Mouse (Mus musculus) stomach, embryonic 14.5 days (tissue): Measurements from ENCODE around the gene Lrpap1. TPM values are rescaled to one million over a fixed set of nuclear protein-coding genes. Genes with fewer than 3 reads are reported as not detected.

Source experiments
- ATAC-seq: fragments of 200-750 bp; cut with Nextera tagmentation; 2 replicates; pipeline ENCODE4 v1.8.0; 2017; ENCODE audit warnings: low read depth, moderate TSS enrichment; ENCODE audit not compliant: insufficient number of reproducible peaks, insufficient read depth, low FRiP score
- H3K27ac ChIP-seq: fragments of 300-500 bp; sonication (generic); 2 replicates; pipeline ENCODE4 v1.5.1; 2014; ENCODE audit warnings: mild to moderate bottlenecking, low read length, moderate library complexity, mixed read lengths
- H3K27me3 ChIP-seq: fragments of 300-500 bp; sonication (generic); 2 replicates; pipeline ENCODE4 v1.6.1; 2014; ENCODE audit warnings: low read length, control low read depth, mixed read lengths; ENCODE audit not compliant: control insufficient read depth, insufficient read depth
- H3K36me3 ChIP-seq: fragments of 300-500 bp; sonication (generic); 2 replicates; pipeline ENCODE4 v1.6.1; 2014; ENCODE audit warnings: mild to moderate bottlenecking, control low read depth, low read length, moderate library complexity, mixed read lengths; ENCODE audit not compliant: control insufficient read depth, insufficient read depth
- H3K4me1 ChIP-seq: fragments of 300-500 bp; sonication (generic); 2 replicates; pipeline ENCODE4 v1.6.1; 2014; ENCODE audit warnings: low read length, control low read depth, mixed read lengths; ENCODE audit not compliant: control insufficient read depth, insufficient read depth
- H3K4me2 ChIP-seq: fragments of 300-500 bp; sonication (generic); replicated peaks from 2 replicates; pipeline ENCODE4 v1.6.1; 2014; ENCODE audit warnings: low read depth, low read length, control low read depth
- H3K4me3 ChIP-seq: fragments of 300-500 bp; sonication (generic); 2 replicates; pipeline ENCODE4 v1.5.1; 2014; ENCODE audit warnings: low read depth, low read length, control low read depth
- H3K9ac ChIP-seq: fragments of 300-500 bp; sonication (generic); replicated peaks from 2 replicates; pipeline ENCODE4 v1.6.1; 2014; ENCODE audit warnings: low read depth, mild to moderate bottlenecking, control low read depth, low read length, moderate library complexity, mixed read lengths
- H3K9me3 ChIP-seq: fragments of 300-500 bp; sonication (generic); 2 replicates; pipeline ENCODE4 v1.6.1; 2016; ENCODE audit warnings: low read depth, low read length, control low read depth; ENCODE audit not compliant: control insufficient read depth
- WGBS: fragments of 180-500 bp; shearing (Covaris S2); extraction: QIAGEN DNeasy Blood & Tissue Kit; methylation state at CpG from one replicate; pipeline ENCODE4 v1.1.7; 2014; 5-methylcytosine and 5-hydroxymethylcytosine counted together
- polyA plus RNA-seq: library from polyadenylated mRNA; unstranded; fragments of >200 nt; fragmentation: Nextera tagmentation; extraction: Ambion mirVana; gene quantifications from 2 replicates; pipeline ENCODE4 v1.2.1, GENCODE M21; 2014

The Lrpap1 gene
- polyA plus RNA-seq, 1 experiment from 2014 or later: 187 TPM

DNA sequence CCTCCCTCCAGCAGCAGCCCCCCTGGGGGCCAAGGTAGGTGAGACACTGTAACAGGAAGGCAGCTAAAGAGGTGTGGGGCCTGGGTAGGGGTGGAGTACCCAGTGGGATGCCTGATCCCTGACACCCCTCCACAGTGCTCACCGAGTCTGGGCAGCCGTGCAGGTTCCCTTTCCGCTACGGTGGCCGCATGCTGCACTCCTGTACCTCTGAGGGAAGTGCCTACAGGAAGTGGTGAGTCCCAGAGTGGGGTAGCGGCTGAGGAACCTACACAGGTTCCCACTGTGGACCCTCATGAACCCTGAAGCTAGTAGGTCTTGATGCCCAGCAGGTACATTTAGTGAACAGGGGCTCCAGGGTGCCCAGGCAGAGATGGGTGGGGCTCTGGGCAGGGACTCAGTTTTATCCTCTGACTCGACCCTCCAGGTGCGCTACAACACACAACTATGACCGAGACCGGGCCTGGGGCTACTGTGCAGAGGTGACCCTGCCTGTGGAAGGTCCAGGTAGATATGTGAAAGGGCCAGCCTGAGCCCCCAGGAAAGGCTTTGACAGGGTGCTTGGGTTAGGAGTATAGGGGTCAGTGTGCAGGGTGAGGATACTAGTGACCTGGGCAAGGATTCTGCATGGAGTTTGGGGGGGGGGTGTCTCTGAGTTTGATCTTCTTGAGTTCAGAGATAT, 63.0 kb downstream of the Lrpap1 start:
- no peaks in the 10 kb centered on the region for H3K27me3 ChIP-seq
- H3K9ac ChIP-seq: no peak overlapping the region
- H3K27ac ChIP-seq: no peak overlapping the region
- H3K4me3 ChIP-seq: no peak overlapping the region
- H3K4me2 ChIP-seq: no peak overlapping the region
- peak; percentile 5; the same call in 1 of the 2 replicates for ATAC-seq
- no peaks in the 10 kb centered on the region for H3K9me3 ChIP-seq
- 57% methylated on average over 10 of the region's 10 CpGs for WGBS
- H3K36me3 ChIP-seq: no peaks in the 10 kb centered on the region
- H3K4me1 ChIP-seq: no peaks in the 10 kb centered on the region

Other genes with a start within 250 kb of the Lrpap1 start
- gene Msantd1, start 197.8 kb downstream of the Lrpap1 start, polyA plus RNA-seq: 0.69 and 0.81 TPM in 2 replicates
- 34.2 and 37.4 TPM in 2 replicates for gene Rgs12, start 156.3 kb downstream of the Lrpap1 start, polyA plus RNA-seq
- gene Hgfac, start 64.3 kb downstream of the Lrpap1 start, polyA plus RNA-seq: 0.58 and 0.84 TPM in 2 replicates
- 0.71 and 0.73 TPM in 2 replicates for gene Dok7, start 49.0 kb downstream of the Lrpap1 start, polyA plus RNA-seq
- not detected in 2 replicates for gene Adra2c, start 172.6 kb upstream of the Lrpap1 start, polyA plus RNA-seq